Mouse (Mus musculus) embryonic fibroblast, embryonic 13.5 days (primary cell): Measurements from ENCODE around the gene Noxred1.

Experiments
- CTCF ChIP-seq: IDR thresholded peaks from 2 replicates; pipeline ENCODE4 v1.5.1; 2011; ENCODE audit warnings: mild to moderate bottlenecking, control low read depth, low read length, moderate library complexity, borderline replicate concordance; ENCODE audit not compliant: insufficient read depth
- POLR2A ChIP-seq: IDR thresholded peaks from 2 replicates; pipeline ENCODE4 v1.6.1; 2011; ENCODE audit warnings: low read depth, mild to moderate bottlenecking, control low read depth, low read length, moderate library complexity

DNA sequence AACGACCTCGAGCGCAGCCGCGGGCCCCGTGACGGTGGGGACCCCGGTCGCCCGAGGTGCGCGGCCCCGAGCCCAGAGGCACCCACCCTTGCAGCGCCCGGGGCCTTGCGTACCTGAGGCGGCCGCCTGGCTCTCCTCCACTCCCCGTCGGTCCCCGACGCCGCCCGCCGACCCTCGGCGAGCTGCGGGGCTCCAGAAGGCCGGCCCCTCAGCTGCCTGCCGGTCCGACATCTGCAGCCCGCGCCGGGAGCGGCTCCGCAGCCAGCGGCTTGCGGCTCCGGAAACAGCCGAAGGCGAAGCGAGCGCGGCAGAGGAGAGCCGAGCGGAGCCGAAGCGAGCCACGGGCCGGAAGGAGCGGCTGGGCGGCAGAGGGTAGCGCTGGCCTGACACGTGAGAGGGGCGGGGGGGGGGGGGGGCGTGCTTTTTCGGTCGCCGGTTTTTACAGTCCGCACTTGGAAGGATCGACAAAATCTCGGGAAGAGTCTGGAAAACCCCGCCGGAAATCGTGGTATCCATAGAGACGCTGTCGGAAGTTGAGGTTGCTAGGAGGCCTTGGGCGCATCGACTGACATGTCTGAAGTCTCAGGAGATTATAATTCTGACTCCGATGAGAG lies 38.5 kb downstream of the Noxred1 start, which contains the start of gene Tmed8:
- TF ChIP-seq POLR2A (peak; percentile 41), CTCF (no peak)
